Mouse (Mus musculus) layer of hippocampus, postnatal 10 days (tissue): Measurements from ENCODE around the gene Rtel1. TPM values are rescaled to one million over a fixed set of nuclear protein-coding genes. Genes with fewer than 3 reads are reported as not detected.

Source experiments
- DNase-seq, 2 experiments: peaks; one replicate each; pipeline ENCODE4 v3.0.0; 2021; ENCODE audit warnings: low spot score in 2 of 2
- total RNA-seq, 2 experiments: library from RNA; stranded (reverse); gene quantifications; 2 replicates each; pipeline ENCODE4 v1.2.3; 2021

Rtel1 gene
- total RNA-seq, 2 experiments from 2014 or later, result 39.5 to 46.1 TPM

- no peak for DNase-seq
These were observed 2.6 kb downstream of the Rtel1 start for GRCm38 (mm10) chr2:181322136-181322535.

DNA sequence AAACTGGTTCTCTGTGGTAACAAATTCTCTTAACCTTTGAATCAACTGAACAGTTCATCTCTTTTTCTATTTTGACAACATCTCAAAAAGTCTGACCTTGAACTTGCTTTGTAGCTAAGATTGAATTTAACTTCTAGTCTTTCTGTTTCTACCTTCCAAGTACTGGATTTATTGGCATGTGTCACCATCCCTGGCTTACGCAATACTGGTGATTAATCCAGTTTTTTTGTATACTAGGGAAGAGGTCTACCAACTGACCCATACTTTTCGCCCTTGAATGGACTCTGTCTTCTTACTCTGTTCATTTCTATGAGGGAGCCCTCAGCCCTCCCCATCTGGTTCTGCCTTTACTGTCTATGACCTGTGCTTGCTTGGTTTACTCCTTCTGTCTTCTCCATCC is 6.6 kb downstream of the Rtel1 start:
- DNase-seq, result no peak

DNA sequence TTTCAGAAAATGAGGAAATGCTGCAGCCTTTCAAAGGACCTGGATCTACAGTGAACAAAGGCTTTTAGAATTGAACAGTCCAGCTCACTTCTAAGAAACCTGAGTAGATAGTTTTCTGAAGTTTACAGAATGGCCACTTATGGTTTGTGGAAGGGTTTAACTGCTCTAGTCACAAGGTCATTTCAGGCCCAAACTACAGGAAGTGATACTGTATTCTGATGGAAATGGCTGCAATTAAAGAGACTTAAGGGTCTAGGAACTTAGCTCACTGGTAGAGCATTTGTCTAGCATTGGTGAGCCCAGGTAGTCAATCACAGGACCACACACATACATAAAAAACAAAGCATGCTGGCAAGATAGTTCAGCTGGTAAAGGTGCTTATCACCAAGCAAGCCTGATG is 13.0 kb downstream of the Rtel1 start:
- no peak for DNase-seq

DNA sequence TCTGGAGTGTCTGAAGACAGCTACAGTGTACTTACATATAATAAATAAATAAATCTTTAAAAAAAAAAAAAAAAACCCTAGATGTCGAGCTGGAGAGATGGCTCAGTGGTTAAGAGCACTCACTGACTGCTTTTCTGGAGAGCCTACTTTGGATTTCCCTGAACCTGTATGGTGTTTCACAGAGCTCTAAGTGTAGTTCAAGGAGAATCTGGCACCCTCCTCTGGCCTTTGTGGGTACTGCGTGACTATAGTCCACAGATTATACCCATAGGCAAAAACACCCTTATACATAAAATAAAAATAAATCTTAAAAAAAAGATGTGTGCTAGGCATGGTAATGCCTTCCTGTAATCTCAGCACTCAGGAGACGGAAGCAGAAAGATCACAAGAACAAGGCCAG is 14.5 kb downstream of the Rtel1 start:
- peak; percentile 69 to 78 for DNase-seq

- no peak for DNase-seq
These were observed 20.9 kb downstream of the Rtel1 start for GRCm38 (mm10) chr2:181340426-181340825.

- DNase-seq, result no peak
These were observed 23.2 kb downstream of the Rtel1 start for GRCm38 (mm10) chr2:181342766-181343165.

DNA sequence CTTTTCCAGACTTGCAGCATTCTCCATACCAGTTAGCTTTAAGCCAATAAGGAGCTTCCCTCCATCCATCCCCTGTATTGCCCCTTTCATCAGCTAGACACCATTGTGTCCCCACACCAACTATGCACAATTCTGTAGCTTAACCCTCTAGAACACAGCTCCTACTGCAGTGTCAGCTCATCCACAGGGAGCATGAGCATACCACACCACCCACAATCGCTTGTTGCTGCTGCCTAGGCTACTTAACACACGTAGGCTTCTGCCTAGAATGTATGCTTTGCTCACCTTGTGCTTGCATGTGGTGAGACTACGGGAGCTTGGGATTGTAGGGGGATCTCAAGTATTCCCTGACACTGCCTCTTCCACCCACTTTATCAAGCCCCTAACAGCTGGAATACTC is 37.2 kb downstream of the Rtel1 start:
- no peak for DNase-seq

- DNase-seq, result no peak
These were observed 44.4 kb downstream of the Rtel1 start for GRCm38 (mm10) chr2:181363946-181364345.

GRCm38 (mm10) chr2:181364487-181364859 is 44.9 kb downstream of the Rtel1 start:
- DNase-seq, result no peak

DNA sequence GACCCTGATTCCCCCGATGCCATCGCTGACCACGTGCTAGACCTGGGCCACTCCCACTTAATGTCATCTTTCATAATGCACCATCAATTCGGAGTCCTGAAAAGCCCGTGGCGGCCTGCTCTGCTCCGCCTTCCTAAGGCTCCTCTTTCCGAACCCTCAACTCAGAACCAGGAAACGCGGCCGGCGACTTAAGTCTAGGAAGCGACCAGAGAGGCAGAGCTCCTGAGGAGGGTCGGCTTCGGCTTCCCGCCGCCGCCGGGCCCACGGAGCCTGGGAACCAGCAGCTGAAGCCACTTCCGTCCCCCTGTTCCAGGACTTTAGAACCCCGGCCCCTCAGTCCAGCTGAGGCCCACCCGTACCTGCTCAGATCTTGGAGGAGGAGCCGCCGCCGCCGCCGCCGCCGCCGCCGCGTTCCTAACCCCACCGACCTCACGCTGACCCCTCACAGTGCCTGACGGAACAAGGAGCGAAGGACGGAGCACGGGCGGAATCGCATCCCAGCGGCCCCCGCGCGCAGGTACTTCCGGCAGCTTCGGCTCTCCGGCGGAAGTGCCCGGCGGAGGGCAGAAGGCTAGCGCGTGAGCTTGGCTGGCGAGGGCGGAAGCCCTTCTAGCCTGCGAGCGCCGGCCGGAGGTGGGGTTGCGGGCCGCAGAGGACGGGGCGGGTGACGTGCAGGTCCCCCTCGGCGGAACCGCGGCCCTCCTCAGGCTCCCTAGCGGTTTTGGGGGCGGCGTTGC is 45.5 kb downstream of the Rtel1 start, which contains the start of the genes Zgpat and Arfrp1:
Zgpat (plus strand) TSS at position 69 of the 737 bp plus-strand sequence.
Arfrp1 (minus strand) TSS at position 545 of the 737 bp plus-strand sequence.
- DNase-seq, result peak; percentile 82 to 88

- no peak for DNase-seq
These were observed 46.1 kb downstream of the Rtel1 start for GRCm38 (mm10) chr2:181365655-181366075.

GRCm38 (mm10) chr2:181370001-181370400 is 50.5 kb downstream of the Rtel1 start:
- no peak for DNase-seq

GRCm38 (mm10) chr2:181375787-181376186 is 56.2 kb downstream of the Rtel1 start:
- no peak for DNase-seq

DNA sequence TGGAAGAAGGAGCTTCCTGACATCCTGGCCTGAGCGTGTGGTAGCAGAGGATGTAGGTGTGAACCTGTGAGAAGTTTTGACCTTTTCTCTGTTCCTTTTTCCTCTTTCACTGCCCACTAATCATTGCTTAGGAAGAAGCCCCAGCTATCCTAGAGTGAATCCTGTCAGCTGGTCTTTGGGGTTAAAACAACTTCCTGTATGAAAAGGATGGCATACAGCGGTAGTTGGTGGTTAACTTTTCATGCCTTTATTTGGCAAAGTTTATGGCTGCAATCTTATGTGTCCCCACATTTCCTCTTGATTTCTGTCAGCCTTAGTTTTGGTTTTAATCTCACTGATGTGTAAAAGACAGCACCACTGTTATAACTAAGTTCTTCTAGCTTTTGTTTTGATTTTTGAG is 57.7 kb downstream of the Rtel1 start:
- DNase-seq, result no peak

- DNase-seq, result no peak
These were observed 59.2 kb downstream of the Rtel1 start for GRCm38 (mm10) chr2:181378701-181379100.

DNA sequence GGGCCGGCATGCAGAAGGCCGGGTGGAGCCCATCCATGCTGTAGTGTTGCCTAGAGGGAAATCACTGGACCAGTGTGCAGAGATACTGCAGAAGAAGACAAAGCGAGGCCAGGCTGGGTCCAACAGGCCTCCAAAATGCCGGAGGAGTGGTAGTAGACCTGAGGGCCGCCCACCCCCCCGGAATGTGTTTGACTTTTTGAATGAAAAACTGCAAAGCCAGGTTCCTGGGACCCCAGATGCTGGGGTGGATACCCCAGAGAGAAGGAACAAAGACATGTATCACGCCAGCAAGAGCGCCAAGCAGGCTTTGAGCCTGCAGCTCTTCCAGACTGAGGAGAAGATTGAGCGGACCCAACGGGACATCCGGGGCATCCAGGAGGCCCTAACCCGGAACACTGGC is 60.2 kb downstream of the Rtel1 start, which contains the start of gene Lime1:
Lime1 (plus strand) TSS at position 301 of the 400 bp plus-strand sequence.
- DNase-seq, result no peak

GRCm38 (mm10) chr2:181380251-181380650 is 60.7 kb downstream of the Rtel1 start:
- DNase-seq, result no peak

DNA sequence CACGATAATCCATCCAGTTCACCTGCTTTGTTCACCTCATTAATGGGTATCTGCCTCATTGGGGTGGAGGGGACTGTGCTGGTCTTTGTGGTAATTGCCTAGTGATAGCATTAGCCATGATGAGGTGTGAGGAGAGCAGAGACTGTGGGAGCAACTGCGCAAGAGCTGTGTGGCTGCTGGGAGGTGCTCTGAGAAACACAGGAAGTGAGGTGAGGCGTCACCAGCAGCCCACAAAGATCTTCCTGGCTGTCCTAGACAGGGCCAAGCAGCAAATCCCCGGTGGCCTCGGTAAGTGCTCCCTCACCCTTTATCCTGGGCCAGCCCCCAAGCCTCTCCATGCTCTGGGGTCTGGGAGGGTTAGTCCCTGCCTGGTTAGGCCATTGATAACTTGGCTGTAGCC is 61.6 kb downstream of the Rtel1 start:
- no peak for DNase-seq

DNA sequence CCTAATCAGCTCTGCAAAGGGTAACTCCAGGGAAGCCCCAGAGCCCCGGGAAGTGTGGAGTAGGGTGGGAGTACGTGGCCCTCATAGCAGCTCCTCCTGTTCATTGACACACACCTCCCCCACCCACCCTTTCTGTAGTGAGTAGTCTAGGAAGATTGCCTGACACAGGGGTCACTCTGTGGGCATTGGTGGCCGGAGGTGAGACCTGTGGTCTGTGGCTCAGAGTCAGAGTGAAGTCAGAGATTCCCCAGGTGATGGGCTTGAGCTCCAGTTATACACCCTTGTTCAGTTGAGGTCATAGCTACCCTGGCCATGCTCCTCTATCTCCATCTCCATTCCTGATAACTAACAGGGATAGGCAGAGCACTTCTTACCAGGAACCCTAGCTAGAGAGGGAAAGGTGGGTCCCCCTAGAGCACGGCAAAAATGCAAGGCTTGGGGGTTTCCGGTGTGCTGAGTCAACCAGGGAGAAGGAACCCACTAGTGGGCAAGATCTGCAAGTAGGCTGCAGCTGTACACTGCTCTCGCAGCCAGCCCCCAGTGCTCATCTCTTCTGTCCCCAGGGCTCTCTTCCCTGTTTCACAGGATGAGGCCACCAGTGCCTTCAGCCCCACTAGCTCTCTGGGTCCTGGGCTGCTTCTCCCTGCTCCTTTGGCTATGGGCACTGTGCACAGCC is 62.2 kb downstream of the Rtel1 start:
- DNase-seq, result no peak

GRCm38 (mm10) chr2:181384463-181384862 is 64.9 kb downstream of the Rtel1 start:
- DNase-seq, result no peak

- peak; percentile 64 to 70 for DNase-seq
These were observed 65.4 kb downstream of the Rtel1 start for GRCm38 (mm10) chr2:181384919-181385391.

GRCm38 (mm10) chr2:181385885-181386284 is 66.3 kb downstream of the Rtel1 start:
- peak; percentile 47 to 56 for DNase-seq
